Mouse (Mus musculus): ENCODE measurements around the gene Adat3.

GRCm38 (mm10) chr10:80602698-80603325 lies at the start of gene Adat3, which contains the start of gene Scamp4:
- TF ChIP-seq CTCF (IDR thresholded peaks at IDR 0.05), result 0 out of 2 replicates have a peak, but pooled peaks have one; percentile 6
- TF ChIP-seq EP300 (IDR thresholded peaks at IDR 0.05), result no peak

All from lung, postnatal 0 days (tissue).